Mouse (Mus musculus) megakaryocyte-erythroid progenitor cell, adult 5 weeks (primary cell): ENCODE measurements around the gene Olfr456. TPM values are rescaled to one million over a fixed set of nuclear protein-coding genes. Genes with fewer than 3 reads are reported as not detected.

Experiments used
- polyA plus RNA-seq: library from polyadenylated mRNA; stranded (reverse); fragments of >175 nt; gene quantifications from 2 replicates; pipeline ENCODE4 v1.2.3, GENCODE M21; 2012

Olfr456 gene
- polyA plus RNA-seq, result not detected in 2 replicates

GRCm38 (mm10) chr6:42487114-42487513 is at the start of gene Olfr456:
TSS of gene Olfr456 (minus strand) at chr6:42487214.

GRCm38 (mm10) chr6:42476235-42476634 is 10.8 kb downstream of the Olfr456 start, which contains the start of gene Olfr457:
TSS of gene Olfr457 (minus strand) at chr6:42476335.

GRCm38 (mm10) chr6:42465096-42465495 is 21.9 kb downstream of the Olfr456 start, which contains the start of gene Olfr458:
TSS of gene Olfr458 (minus strand) at chr6:42465196.

Other genes starting within 250 kb of the Olfr456 start
- 0.81 and 1.2 TPM in 2 replicates for gene Gstk1, start 241.3 kb downstream of the Olfr456 start, polyA plus RNA-seq
- gene Tmem139, start 225.2 kb downstream of the Olfr456 start, polyA plus RNA-seq, result not detected in 2 replicates
- gene Casp2, start 222.2 kb downstream of the Olfr456 start, polyA plus RNA-seq, result 7.7 and 9.5 TPM in 2 replicates
- gene Clcn1, start 200.5 kb downstream of the Olfr456 start, polyA plus RNA-seq, result 0.02 and 0.06 TPM in 2 replicates
- 0.05 TPM in 1 of 2 replicates, not detected in the other for gene Fam131b, start 162.6 kb downstream of the Olfr456 start, polyA plus RNA-seq
- gene Zyx, start 137.6 kb downstream of the Olfr456 start, polyA plus RNA-seq, result 1,535 and 1,622 TPM in 2 replicates
- gene Epha1, start 113.9 kb downstream of the Olfr456 start, polyA plus RNA-seq, result 0.11 and 0.14 TPM in 2 replicates
- not detected in 2 replicates for gene Tas2r143, start 87.0 kb downstream of the Olfr456 start, polyA plus RNA-seq
- gene Tas2r135, start 81.8 kb downstream of the Olfr456 start, polyA plus RNA-seq, result not detected in 2 replicates
- 0.08 TPM in 1 of 2 replicates, not detected in the other for gene Tas2r126, start 52.7 kb downstream of the Olfr456 start, polyA plus RNA-seq
- gene Olfr458, start 22.0 kb downstream of the Olfr456 start, polyA plus RNA-seq, result not detected in 2 replicates
- gene Olfr457, start 10.9 kb downstream of the Olfr456 start, polyA plus RNA-seq, result not detected in 2 replicates
- not detected in 2 replicates for gene Olfr455, start 60.4 kb upstream of the Olfr456 start, polyA plus RNA-seq
- not detected in 2 replicates for gene Tcaf3, start 110.5 kb upstream of the Olfr456 start, polyA plus RNA-seq
- 0.04 TPM in 2 replicates for gene Tcaf2, start 158.0 kb upstream of the Olfr456 start, polyA plus RNA-seq
- gene Tcaf1, start 222.9 kb upstream of the Olfr456 start, polyA plus RNA-seq, result 0.19 and 0.32 TPM in 2 replicates